7 mouse cellular contexts compared by ENCODE assay signal in genomic region chr7:30009321-30010085, GRCm38 (mm10). TPM values are rescaled to one million over a fixed set of nuclear protein-coding genes. Genes with fewer than 3 reads are reported as not detected.
DNase-seq lines count a peak whose midpoint lies in the region; ATAC-seq and TF ChIP-seq lines count a peak whose summit lies in the region.

No protein-coding gene starts in this region.

- no peak overlapping the region for H3K4me3 ChIP-seq in forebrain, embryonic 14.5 days (ENCODE audit: low read depth, low read length)
- no peak overlapping the region for H3K4me3 ChIP-seq in hindbrain, embryonic 12.5 days
- H3K4me3 ChIP-seq in neural tube, embryonic 11.5 days (ENCODE audit: low read depth, low read length), result no peak overlapping the region

- peak; percentile 67; the same call in 1 of the 2 replicates for ATAC-seq in forebrain, embryonic 14.5 days
- peak; percentile 82 for ATAC-seq in hindbrain, embryonic 12.5 days (ENCODE audit: low FRiP score)
- ATAC-seq in neural tube, embryonic 11.5 days (ENCODE audit: insufficient read depth, low FRiP score, low TSS enrichment), result no peak

- H3K27me3 ChIP-seq in forebrain, embryonic 14.5 days (replicated peaks; ENCODE audit: control insufficient read depth, insufficient read depth, low read length), result no peaks in the 10 kb centered on the region
- no peaks in the 10 kb centered on the region for H3K27me3 ChIP-seq in hindbrain, embryonic 12.5 days
- H3K27me3 ChIP-seq in neural tube, embryonic 11.5 days (ENCODE audit: control insufficient read depth, insufficient read depth, low read length), result no peaks in the 10 kb centered on the region

- H3K9ac ChIP-seq in forebrain, embryonic 14.5 days (ENCODE audit: low read length), result no peak overlapping the region
- no peak overlapping the region for H3K9ac ChIP-seq in hindbrain, embryonic 12.5 days
- no peak overlapping the region for H3K9ac ChIP-seq in neural tube, embryonic 11.5 days (ENCODE audit: low read length)

- DNase-seq in brain, embryonic 14.5 days (ENCODE audit: low read depth), result peak; percentile 86
- DNase-seq in forebrain, embryonic 14.5 days (ENCODE audit: low spot score), result peak; percentile 72
- DNase-seq in layer of hippocampus, postnatal 10 days (ENCODE audit: low spot score in 2 of 2), result peak; percentile 38 to 54
- DNase-seq in neural tube, embryonic 11.5 days (ENCODE audit: low spot score), result peak; percentile 70
- DNase-seq in ovary, postnatal 10 days (ENCODE audit: low spot score), result no peak
- no peak for DNase-seq in adipocyte (ENCODE audit: low spot score)

- H3K9me3 ChIP-seq in forebrain, embryonic 14.5 days (replicated peaks; ENCODE audit: control insufficient read depth, low read length), result no peaks in the 10 kb centered on the region
- H3K9me3 ChIP-seq in hindbrain, embryonic 12.5 days (replicated peaks), result no peaks in the 10 kb centered on the region
- H3K9me3 ChIP-seq in neural tube, embryonic 11.5 days (ENCODE audit: control insufficient read depth, low read length), result no peaks in the 10 kb centered on the region

- H3K4me2 ChIP-seq in forebrain, embryonic 14.5 days (ENCODE audit: low read length), result peak overlapping the region; percentile 24
- peak overlapping the region; percentile 9; the same call in 1 of the 2 replicates for H3K4me2 ChIP-seq in hindbrain, embryonic 12.5 days (replicated peaks)
- H3K4me2 ChIP-seq in neural tube, embryonic 11.5 days (ENCODE audit: low read depth), result no peak overlapping the region

- peak overlapping the region; percentile 49; the same call in 1 of the 2 replicates for H3K27ac ChIP-seq in forebrain, embryonic 14.5 days (ENCODE audit: low read depth, low read length)
- H3K27ac ChIP-seq in hindbrain, embryonic 12.5 days, result peak overlapping the region; percentile 73
- H3K27ac ChIP-seq in neural tube, embryonic 11.5 days (ENCODE audit: low read depth, low read length), result peak overlapping the region; percentile 47; the same call in 1 of the 2 replicates

- H3K36me3 ChIP-seq in forebrain, embryonic 14.5 days (ENCODE audit: control insufficient read depth, insufficient read depth, low read length), result peaks cover 36% of the 10 kb centered on the region
- H3K36me3 ChIP-seq in hindbrain, embryonic 12.5 days, result peaks cover 21% of the 10 kb centered on the region
- H3K36me3 ChIP-seq in neural tube, embryonic 11.5 days (ENCODE audit: control insufficient read depth, insufficient read depth, low read length), result peaks cover 2% of the 10 kb centered on the region

- no peak for TF ChIP-seq CTCF in brain, embryonic 14.5 days (IDR thresholded peaks at IDR 0.05; ENCODE audit: borderline replicate concordance, extremely low read depth, insufficient read depth, insufficient read length)

- 0 out of 2 replicates have a peak, but pooled peaks cover 3% of the 10 kb centered on the region for H3K4me1 ChIP-seq in forebrain, embryonic 14.5 days (ENCODE audit: control insufficient read depth, insufficient read depth, low read length)
- H3K4me1 ChIP-seq in hindbrain, embryonic 12.5 days, result peaks cover 33% of the 10 kb centered on the region
- H3K4me1 ChIP-seq in neural tube, embryonic 11.5 days (ENCODE audit: control insufficient read depth, insufficient read depth, low read length), result peaks cover 6% of the 10 kb centered on the region

- 56% methylated on average over 21 of the region's 21 CpGs for WGBS in forebrain, embryonic 14.5 days
- 44% methylated on average over 21 of the region's 21 CpGs for WGBS in hindbrain, embryonic 12.5 days
- 60% methylated on average over 21 of the region's 21 CpGs for WGBS in neural tube, embryonic 11.5 days

- TF ChIP-seq POLR2A in brain, embryonic 14.5 days (IDR thresholded peaks at IDR 0.05; ENCODE audit: borderline replicate concordance, extremely low read depth, insufficient read depth, insufficient read length, poor library complexity, severe bottlenecking), result no peak

RNA-seq across cellular contexts. Expression of gene Zfp568, which starts 25.7 kb away (rescaled TPM):
- 6.4 and 7.2 TPM in 2 replicates for polyA plus RNA-seq in brain, embryonic 14.5 days (2012; rRNA removed)
- 2.9 and 4.3 TPM in 2 replicates for polyA plus RNA-seq in forebrain, embryonic 14.5 days (2014; fragmentation: Nextera tagmentation; extraction: Ambion mirVana)
- 13.2 and 14.9 TPM in 2 replicates for polyA plus RNA-seq in hindbrain, embryonic 12.5 days (2016; fragmentation: Nextera tagmentation; extraction: Ambion mirVana)
- 1 to 10 TPM; 4.7 to 5.9 TPM for total RNA-seq in layer of hippocampus, postnatal 10 days (2021)
- polyA plus RNA-seq in neural tube, embryonic 11.5 days (2014; fragmentation: Nextera tagmentation; extraction: Ambion mirVana), result 19.5 and 21.5 TPM in 2 replicates

RNA-seq across cellular contexts. Expression of gene Zfp14, which starts 41.7 kb away (rescaled TPM):
- polyA plus RNA-seq in brain, embryonic 14.5 days (2012; rRNA removed), result 12.6 and 13.0 TPM in 2 replicates
- 14.3 and 17.1 TPM in 2 replicates for polyA plus RNA-seq in forebrain, embryonic 14.5 days (2014; fragmentation: Nextera tagmentation; extraction: Ambion mirVana)
- polyA plus RNA-seq in hindbrain, embryonic 12.5 days (2016; fragmentation: Nextera tagmentation; extraction: Ambion mirVana), result 7.1 and 7.2 TPM in 2 replicates
- total RNA-seq in layer of hippocampus, postnatal 10 days (2021), result 1 to 10 TPM; 8.5 to 8.7 TPM
- polyA plus RNA-seq in neural tube, embryonic 11.5 days (2014; fragmentation: Nextera tagmentation; extraction: Ambion mirVana), result 5.3 and 5.7 TPM in 2 replicates

RNA-seq across cellular contexts. Expression of gene Zfp74, which starts 55.6 kb away (rescaled TPM):
- polyA plus RNA-seq in brain, embryonic 14.5 days (2012; rRNA removed), result 11.0 and 14.3 TPM in 2 replicates
- 9.2 and 15.7 TPM in 2 replicates for polyA plus RNA-seq in forebrain, embryonic 14.5 days (2014; fragmentation: Nextera tagmentation; extraction: Ambion mirVana)
- 16.4 and 17.2 TPM in 2 replicates for polyA plus RNA-seq in hindbrain, embryonic 12.5 days (2016; fragmentation: Nextera tagmentation; extraction: Ambion mirVana)
- total RNA-seq in layer of hippocampus, postnatal 10 days (2021), result 10 to 100 TPM; 21.3 to 22.0 TPM
- polyA plus RNA-seq in neural tube, embryonic 11.5 days (2014; fragmentation: Nextera tagmentation; extraction: Ambion mirVana), result 11.0 and 12.9 TPM in 2 replicates

Comparison
In these comparisons a context has a peak if more than half of its experiments do, and no peak if none do; other contexts are left out.
1. DNase-seq: peak in brain, embryonic 14.5 days (single experiment), forebrain, embryonic 14.5 days (single experiment), layer of hippocampus, postnatal 10 days (2 of 2) and neural tube, embryonic 11.5 days (single experiment); none in ovary, postnatal 10 days (single experiment) and adipocyte (single experiment).
2. Peak in every context shown above with its lines, with median percentiles within 50 percentile points of each other: H3K27ac ChIP-seq.